Mouse (Mus musculus) neural tube, embryonic 13.5 days (tissue): Measurements from ENCODE around the gene Ap1ar. TPM values are rescaled to one million over a fixed set of nuclear protein-coding genes. Genes with fewer than 3 reads are reported as not detected.

Source experiments
- ATAC-seq: fragments of 200-750 bp; cut with Nextera tagmentation; 2 replicates; pipeline ENCODE4 v1.8.0; 2017; ENCODE audit warnings: low read depth, mild to moderate bottlenecking, moderate TSS enrichment, moderate library complexity
- H3K27ac ChIP-seq: fragments of 300-500 bp; sonication (generic); replicated peaks from 2 replicates; pipeline ENCODE4 v1.5.1; 2015; ENCODE audit warnings: moderate library complexity, mild to moderate bottlenecking, inconsistent platforms
- H3K27me3 ChIP-seq: fragments of 300-500 bp; sonication (generic); 2 replicates; pipeline ENCODE4 v1.6.1; 2015; ENCODE audit warnings: mild to moderate bottlenecking, inconsistent platforms
- H3K36me3 ChIP-seq: fragments of 300-500 bp; sonication (generic); 2 replicates; pipeline ENCODE4 v1.6.1; 2015; ENCODE audit warnings: mild to moderate bottlenecking, inconsistent platforms
- H3K4me1 ChIP-seq: fragments of 300-500 bp; sonication (generic); replicated peaks from 2 replicates; pipeline ENCODE4 v1.6.1; 2015; ENCODE audit warnings: inconsistent platforms
- H3K4me2 ChIP-seq: fragments of 300-500 bp; sonication (generic); 2 replicates; pipeline ENCODE4 v1.6.1; 2015; ENCODE audit warnings: inconsistent platforms, mild to moderate bottlenecking, moderate library complexity
- H3K4me3 ChIP-seq: fragments of 300-500 bp; sonication (generic); 2 replicates; pipeline ENCODE4 v1.5.1; 2015; ENCODE audit warnings: mild to moderate bottlenecking, inconsistent platforms
- H3K9ac ChIP-seq: fragments of 300-500 bp; sonication (generic); 2 replicates; pipeline ENCODE4 v1.6.1; 2015; ENCODE audit warnings: moderate library complexity, mild to moderate bottlenecking, inconsistent platforms
- H3K9me3 ChIP-seq: fragments of 300-500 bp; sonication (generic); 2 replicates; pipeline ENCODE4 v1.6.1; 2016; ENCODE audit warnings: inconsistent platforms
- WGBS: fragments of 180-500 bp; shearing (Covaris S2); methylation state at CpG from one replicate; pipeline ENCODE4 v1.1.7; 2015; 5-methylcytosine and 5-hydroxymethylcytosine counted together
- polyA plus RNA-seq: library from polyadenylated mRNA; unstranded; fragments of >200 nt; fragmentation: Nextera tagmentation; extraction: Ambion mirVana; gene quantifications from 2 replicates; pipeline ENCODE4 v1.2.1, GENCODE M21; 2015

Gene Ap1ar
- polyA plus RNA-seq: 82.7 and 93.6 TPM in 2 replicates

DNA sequence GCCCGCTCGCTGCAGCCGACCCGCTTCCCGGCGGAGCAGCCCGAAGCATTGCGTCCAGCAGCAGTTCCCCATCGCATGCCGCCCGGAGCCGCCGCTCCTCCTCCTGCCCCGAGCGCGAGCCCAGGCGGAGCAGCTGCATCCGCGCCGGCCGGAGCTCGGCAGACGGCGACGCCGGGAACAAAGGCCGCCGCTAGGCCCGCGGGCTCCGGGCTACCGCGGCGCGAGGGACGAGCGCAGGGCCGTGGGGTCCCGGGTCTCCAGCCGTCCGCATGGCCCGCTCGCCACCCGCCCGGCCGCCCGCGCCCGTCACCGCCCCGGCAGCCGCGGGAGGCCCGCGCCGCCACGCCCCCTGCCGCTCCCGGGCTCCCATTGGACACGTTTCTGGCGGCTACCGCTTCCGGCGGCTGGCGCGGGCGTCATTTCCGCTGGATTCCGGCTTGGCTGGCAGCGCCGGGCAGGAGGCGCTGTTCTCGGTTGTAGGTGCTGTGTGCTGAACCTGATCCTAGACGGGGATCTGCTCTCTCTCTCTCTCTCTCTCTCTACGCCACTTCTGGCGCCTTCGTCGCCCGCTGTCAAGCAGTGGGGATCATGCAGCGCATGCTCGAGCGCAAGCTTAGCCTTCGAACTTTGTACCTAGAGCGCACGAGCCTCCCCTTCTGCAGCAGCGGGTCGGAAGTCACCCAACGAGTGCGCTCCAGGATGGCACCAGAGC is at the start of gene Ap1ar:
Ap1ar (minus strand) TSS at position 370 of the 712 bp plus-strand sequence.
- WGBS: under 1% methylated on average over 87 of the region's 89 CpGs

DNA sequence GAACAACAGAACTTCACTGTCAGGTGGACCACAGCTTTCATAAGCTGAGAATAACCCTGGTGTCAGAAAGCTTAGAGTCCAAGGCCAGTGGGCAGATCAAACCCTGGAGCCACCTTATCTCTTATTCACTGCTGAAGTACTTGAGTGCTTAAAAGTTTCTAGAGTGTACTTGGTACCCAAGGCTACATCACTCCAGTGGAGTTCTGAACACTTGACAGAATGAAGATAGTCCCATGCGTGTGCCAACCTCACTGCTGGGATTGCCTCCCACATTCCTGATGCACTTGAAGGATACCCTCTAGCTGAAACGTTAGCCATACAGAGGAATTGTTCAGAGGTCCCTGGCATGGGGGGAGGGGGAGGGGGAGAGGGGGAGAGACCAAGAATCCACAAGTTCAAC is 44.4 kb upstream of the Ap1ar start:
- Histone ChIP-seq H3K27me3 (no peaks in the 10 kb centered on the region), H3K36me3 (no peaks in the 10 kb centered on the region), H3K27ac (no peak overlapping the region), H3K4me2 (no peak overlapping the region), H3K9ac (no peak overlapping the region), H3K4me1 (no peaks in the 10 kb centered on the region), H3K9me3 (no peaks in the 10 kb centered on the region), H3K4me3 (no peak overlapping the region)
- ATAC-seq: no peak
- WGBS: 63% methylated on average over 2 of the region's 2 CpGs

More for the DNA sequence above, at the start of gene Ap1ar:
- peak within 1 kb of the TSS; percentile 93 for H3K4me3 ChIP-seq
- H3K27me3 ChIP-seq: no peaks in the 10 kb centered on the region; the same call in 1 of the 2 replicates
- no peaks in the 10 kb centered on the region for H3K9me3 ChIP-seq
- peak within 1 kb of the TSS; percentile 95 for H3K27ac ChIP-seq
- peak within 1 kb of the TSS; percentile 97 for H3K9ac ChIP-seq
- peaks cover 31% of the 10 kb centered on the region for H3K4me1 ChIP-seq
- no peaks in the 10 kb centered on the region for H3K36me3 ChIP-seq
- peak within 1 kb of the TSS; percentile 86 for H3K4me2 ChIP-seq
- peak; percentile 96 for ATAC-seq

DNA sequence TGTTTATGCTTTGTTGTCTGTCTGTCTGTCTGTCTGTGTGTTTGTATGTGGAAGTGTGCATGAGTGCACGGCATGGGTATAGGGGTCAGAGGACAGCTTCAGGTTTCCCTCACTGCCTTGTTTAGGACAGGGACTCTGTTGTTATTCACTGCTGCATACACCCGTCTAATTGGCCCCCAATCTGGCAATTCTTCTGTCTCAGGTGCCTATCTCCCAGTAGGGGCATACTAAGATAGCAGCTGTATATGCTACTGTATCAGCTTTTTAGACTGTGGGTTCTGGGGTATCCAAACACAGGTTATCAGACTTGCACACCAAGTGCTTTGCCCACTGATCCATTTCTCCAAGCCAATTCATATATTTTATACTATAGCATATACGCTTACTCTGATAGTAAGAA is 42.6 kb upstream of the Ap1ar start:
- H3K4me1 ChIP-seq: peaks cover 2% of the 10 kb centered on the region; the same call in 1 of the 2 replicates
- no peak overlapping the region for H3K4me2 ChIP-seq
- no peak for ATAC-seq
- WGBS: 86% methylated on average over 3 of the region's 3 CpGs
- H3K4me3 ChIP-seq: no peak overlapping the region
- no peaks in the 10 kb centered on the region for H3K9me3 ChIP-seq
- no peak overlapping the region for H3K27ac ChIP-seq
- no peaks in the 10 kb centered on the region for H3K27me3 ChIP-seq
- no peaks in the 10 kb centered on the region for H3K36me3 ChIP-seq
- H3K9ac ChIP-seq: no peak overlapping the region

DNA sequence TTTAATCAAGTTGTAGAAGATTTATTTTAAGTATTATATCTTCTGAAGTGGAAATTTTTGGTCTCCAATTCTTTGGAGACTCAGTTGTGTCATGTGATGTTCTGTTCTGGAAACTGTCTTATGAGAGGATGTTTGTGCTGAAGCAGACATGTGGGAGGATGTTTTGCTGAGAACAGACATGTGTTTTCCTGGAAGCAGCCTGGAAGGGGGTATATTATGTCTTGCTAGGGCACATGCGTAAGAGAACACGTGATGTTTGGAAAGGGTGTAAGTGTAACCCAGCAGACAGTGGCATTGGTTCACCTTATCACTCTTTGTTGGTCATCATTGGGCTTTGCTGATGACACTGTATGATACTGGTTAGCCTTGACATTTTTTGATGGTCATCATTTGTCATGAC is 38.2 kb upstream of the Ap1ar start:
- Histone ChIP-seq H3K27ac (no peak overlapping the region), H3K4me2 (no peak overlapping the region), H3K9me3 (no peaks in the 10 kb centered on the region), H3K27me3 (no peaks in the 10 kb centered on the region), H3K9ac (no peak overlapping the region), H3K4me3 (no peak overlapping the region), H3K4me1 (peaks cover 17% of the 10 kb centered on the region), H3K36me3 (no peaks in the 10 kb centered on the region)
- 87% methylated on average over 2 of the region's 2 CpGs for WGBS
- no peak for ATAC-seq

DNA sequence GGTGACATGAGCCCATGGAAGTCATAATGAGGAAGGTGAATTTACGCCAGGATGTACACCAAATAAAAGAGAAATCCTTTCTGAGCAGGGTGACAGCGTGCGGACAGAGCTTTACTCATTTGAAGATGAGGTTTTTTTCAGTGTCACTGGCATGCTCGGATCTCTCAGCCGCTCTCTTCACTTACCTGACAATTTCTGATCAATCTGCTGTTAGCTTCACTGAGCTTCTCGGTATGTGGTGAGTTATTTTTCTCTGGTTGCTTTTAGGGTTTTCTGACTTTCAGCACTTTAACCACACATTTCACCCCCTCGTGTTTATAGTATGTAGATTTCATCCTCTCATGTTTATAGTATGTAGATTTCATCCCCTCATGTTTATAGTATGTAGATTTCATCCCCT is 37.7 kb upstream of the Ap1ar start:
- no peak for ATAC-seq
- Histone ChIP-seq H3K4me1 (peaks cover 17% of the 10 kb centered on the region), H3K9ac (no peak overlapping the region), H3K27ac (peak overlapping the region; percentile 49; the same call in 1 of the 2 replicates), H3K9me3 (no peaks in the 10 kb centered on the region), H3K27me3 (no peaks in the 10 kb centered on the region), H3K36me3 (no peaks in the 10 kb centered on the region), H3K4me2 (no peak overlapping the region), H3K4me3 (no peak overlapping the region)
- WGBS: 53% methylated on average over 7 of the region's 7 CpGs

DNA sequence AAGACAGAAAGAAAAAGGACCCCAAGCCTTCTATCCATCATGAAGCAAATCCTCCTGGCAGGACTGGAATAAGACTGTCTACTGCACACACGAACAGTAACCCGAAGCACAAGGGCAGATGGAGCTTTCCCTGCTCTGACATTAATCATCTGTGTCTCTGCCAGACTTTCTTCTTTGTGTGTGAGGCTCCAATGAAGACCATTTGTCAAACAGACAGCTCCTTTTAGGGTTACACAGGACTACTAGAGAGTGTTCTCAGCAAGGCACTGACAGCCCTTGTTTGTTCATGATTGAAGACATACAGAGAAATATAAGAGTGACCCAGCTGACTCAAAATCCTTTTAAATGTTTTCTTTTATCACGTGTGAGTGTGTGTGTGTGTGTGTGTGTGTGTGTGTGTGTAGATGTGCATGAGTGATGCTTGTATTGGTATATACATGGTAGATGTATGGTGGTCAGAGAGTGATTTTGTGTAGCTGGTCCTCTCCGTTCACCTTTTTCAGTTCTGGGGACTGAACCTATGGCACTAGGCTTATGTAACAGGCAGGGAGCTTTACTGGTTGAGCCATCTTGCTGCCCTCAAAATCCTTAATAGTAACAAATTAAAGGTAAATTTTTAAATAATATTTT is 37.0 kb upstream of the Ap1ar start:
- Histone ChIP-seq H3K4me2 (no peak overlapping the region), H3K36me3 (no peaks in the 10 kb centered on the region), H3K9ac (no peak overlapping the region), H3K4me1 (peaks cover 17% of the 10 kb centered on the region), H3K27me3 (no peaks in the 10 kb centered on the region), H3K9me3 (no peaks in the 10 kb centered on the region), H3K27ac (peak overlapping the region; percentile 43), H3K4me3 (no peak overlapping the region)
- 9% methylated on average over 4 of the region's 4 CpGs for whole genome bisulfite sequencing
- peak; percentile 89 for ATAC-seq

DNA sequence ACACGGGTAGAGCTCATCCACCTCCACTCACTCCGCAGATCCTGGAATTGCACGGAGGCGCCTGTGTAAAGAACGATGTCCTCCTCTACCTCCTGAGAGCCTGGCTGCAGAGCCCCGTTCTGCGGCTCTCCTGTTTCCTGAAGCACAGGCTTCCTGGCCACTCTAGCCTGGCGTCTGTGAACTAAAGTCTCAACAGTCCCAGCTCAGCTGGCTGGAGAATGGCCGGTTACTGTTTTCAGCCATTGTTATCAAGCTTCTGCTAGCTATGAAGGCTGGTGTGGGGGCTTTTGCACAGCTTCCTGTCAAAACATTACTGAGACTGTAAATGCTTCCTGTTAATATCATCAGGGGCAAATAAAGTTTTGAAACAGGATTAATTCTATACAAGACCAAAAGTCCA is 34.3 kb upstream of the Ap1ar start:
- no peaks in the 10 kb centered on the region for H3K36me3 ChIP-seq
- ATAC-seq: no peak
- H3K4me2 ChIP-seq: no peak overlapping the region
- peaks cover 23% of the 10 kb centered on the region for H3K4me1 ChIP-seq
- no peak overlapping the region for H3K9ac ChIP-seq
- H3K27me3 ChIP-seq: no peaks in the 10 kb centered on the region
- H3K4me3 ChIP-seq: no peak overlapping the region
- WGBS: 79% methylated on average over 9 of the region's 9 CpGs
- H3K27ac ChIP-seq: no peak overlapping the region
- no peaks in the 10 kb centered on the region for H3K9me3 ChIP-seq

DNA sequence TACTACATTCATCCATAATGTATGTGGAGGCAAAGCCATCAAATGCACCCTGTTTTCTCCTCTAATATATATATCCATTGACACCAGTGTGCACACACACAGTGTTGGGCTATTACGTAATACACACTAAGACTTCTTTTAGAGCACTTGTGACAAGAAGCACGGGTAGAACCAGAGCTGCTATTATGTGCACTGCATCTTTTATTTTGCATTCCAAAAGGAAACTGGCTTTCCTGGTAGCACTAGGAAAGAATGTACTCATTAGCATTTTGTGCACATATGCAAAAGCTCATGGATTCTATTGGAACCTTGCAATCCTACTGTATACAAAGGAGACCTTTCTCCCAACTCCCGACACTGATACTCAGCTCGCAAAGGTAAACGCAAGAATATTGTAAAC is 31.6 kb upstream of the Ap1ar start:
- no peak overlapping the region for H3K9ac ChIP-seq
- no peaks in the 10 kb centered on the region for H3K27me3 ChIP-seq
- no peak overlapping the region for H3K27ac ChIP-seq
- H3K4me3 ChIP-seq: no peak overlapping the region
- H3K9me3 ChIP-seq: no peaks in the 10 kb centered on the region
- H3K4me2 ChIP-seq: no peak overlapping the region
- no peaks in the 10 kb centered on the region for H3K36me3 ChIP-seq
- peak; percentile 67 for ATAC-seq
- 35% methylated on average over 5 of the region's 5 CpGs for WGBS
- H3K4me1 ChIP-seq: peaks cover 17% of the 10 kb centered on the region

DNA sequence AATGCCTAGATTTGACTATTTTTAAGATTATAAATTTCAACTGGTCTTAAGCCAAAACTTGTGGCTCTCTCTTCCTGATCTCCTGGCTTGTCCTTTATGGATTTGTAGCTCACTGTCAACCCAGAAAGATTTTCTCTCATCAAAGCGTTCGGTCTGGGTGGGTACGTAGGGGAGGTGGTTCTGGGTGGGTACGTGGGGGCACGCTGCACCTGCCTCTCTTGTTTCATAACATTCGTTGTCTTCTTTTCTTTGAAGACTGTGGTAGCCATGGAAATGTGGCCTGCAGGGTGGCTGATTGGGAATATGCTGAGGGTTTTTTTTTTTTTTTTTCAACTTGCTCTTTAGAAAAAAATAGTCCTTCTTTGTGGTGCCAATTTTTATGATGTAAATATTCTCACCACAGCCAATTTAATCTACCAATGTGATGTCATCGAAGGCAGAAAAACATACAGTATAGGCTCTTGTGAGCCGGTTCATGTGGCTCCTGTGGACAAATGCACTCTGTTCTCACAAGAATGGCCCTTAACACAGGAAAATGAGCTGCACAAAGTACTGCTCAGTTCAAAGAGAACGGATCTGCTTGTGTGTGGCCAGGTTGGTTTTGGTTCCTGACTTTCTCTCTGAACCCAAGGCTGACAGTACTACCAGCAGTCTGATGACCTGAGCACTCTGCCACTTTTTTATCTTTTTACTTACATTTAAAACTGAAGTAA is 30.9 kb upstream of the Ap1ar start:
- 43% methylated on average over 9 of the region's 9 CpGs for WGBS
- Histone ChIP-seq H3K4me1 (peaks cover 11% of the 10 kb centered on the region), H3K27me3 (no peaks in the 10 kb centered on the region), H3K4me2 (no peak overlapping the region), H3K9me3 (no peaks in the 10 kb centered on the region), H3K27ac (no peak overlapping the region), H3K4me3 (no peak overlapping the region), H3K36me3 (no peaks in the 10 kb centered on the region), H3K9ac (no peak overlapping the region)
- no peak for ATAC-seq

DNA sequence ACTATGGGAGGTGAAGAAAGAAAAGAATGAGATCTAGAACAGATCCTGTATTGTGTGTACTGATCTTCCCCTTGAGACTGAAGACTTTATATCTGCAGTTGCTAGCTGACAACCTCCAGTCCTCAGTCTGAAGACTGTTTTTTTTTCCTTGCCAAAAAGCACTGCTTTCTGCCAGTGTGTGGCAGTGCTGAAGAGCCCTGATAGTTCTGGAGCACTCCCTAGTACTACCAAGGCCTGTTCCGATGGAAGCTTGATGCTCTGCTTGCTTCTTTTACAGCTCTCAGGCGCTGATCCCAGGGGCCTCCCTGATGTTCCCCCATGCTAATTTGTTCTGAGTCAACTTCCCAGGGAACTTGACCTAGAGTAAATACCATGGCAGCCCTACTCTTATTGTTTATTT is 26.9 kb upstream of the Ap1ar start:
- WGBS: 48% methylated on average over 2 of the region's 2 CpGs
- no peaks in the 10 kb centered on the region for H3K27me3 ChIP-seq
- peaks cover 10% of the 10 kb centered on the region for H3K4me1 ChIP-seq
- no peak overlapping the region for H3K4me2 ChIP-seq
- no peaks in the 10 kb centered on the region for H3K36me3 ChIP-seq
- no peak for ATAC-seq
- no peak overlapping the region for H3K4me3 ChIP-seq
- H3K9me3 ChIP-seq: 0 out of 2 replicates have a peak, but pooled peaks cover 1% of the 10 kb centered on the region
- no peak overlapping the region for H3K9ac ChIP-seq
- no peak overlapping the region for H3K27ac ChIP-seq

DNA sequence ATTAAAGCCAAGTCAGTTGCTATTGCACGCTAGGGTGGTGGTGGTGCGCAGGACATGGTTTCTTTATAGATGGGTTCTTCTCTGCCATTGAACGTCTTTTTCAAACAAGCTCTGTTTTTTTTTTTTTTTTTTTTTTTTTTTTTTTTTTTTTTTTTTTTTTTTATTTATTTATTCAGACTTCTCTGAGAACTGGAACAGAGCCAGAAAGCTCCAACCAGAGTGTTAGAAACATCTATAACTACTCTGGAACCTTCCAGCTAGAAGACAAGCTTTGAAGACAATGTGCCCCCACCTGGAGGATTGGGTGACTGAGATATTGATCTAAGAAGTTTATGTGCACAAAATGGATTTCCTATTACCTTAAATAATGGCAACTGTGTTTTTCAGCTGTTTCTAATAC is 26.2 kb upstream of the Ap1ar start:
- H3K4me3 ChIP-seq: no peak overlapping the region
- H3K36me3 ChIP-seq: no peaks in the 10 kb centered on the region
- no peak for ATAC-seq
- H3K27ac ChIP-seq: no peak overlapping the region
- no peaks in the 10 kb centered on the region for H3K27me3 ChIP-seq
- peaks cover 5% of the 10 kb centered on the region; the same call in 1 of the 2 replicates for H3K4me1 ChIP-seq
- H3K9ac ChIP-seq: no peak overlapping the region
- 0 out of 2 replicates have a peak, but pooled peaks cover 5% of the 10 kb centered on the region for H3K9me3 ChIP-seq
- 76% methylated on average over 3 of the region's 3 CpGs for WGBS
- H3K4me2 ChIP-seq: no peak overlapping the region

DNA sequence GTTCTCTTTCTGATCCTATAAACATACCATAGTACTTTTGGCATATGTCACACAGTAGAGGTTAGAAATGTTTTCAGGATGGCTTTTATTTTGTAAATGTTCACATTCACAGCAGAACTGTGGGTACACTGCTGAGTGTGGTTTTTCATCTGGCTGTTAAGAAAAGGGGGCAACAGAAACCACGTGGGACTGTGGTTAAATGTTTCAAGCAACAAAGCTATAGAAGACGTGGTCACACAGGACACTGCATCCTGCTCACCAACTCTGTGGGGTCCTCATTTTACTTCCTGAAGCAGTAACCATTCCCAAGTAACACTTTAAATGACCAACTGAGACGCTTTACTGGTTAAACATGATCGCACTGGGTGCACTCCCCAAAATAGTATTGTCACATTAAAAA is 25.2 kb upstream of the Ap1ar start:
- H3K4me2 ChIP-seq: no peak overlapping the region
- 0 out of 2 replicates have a peak, but pooled peaks cover 5% of the 10 kb centered on the region for H3K9me3 ChIP-seq
- no peak overlapping the region for H3K9ac ChIP-seq
- H3K27ac ChIP-seq: no peak overlapping the region
- no peaks in the 10 kb centered on the region for H3K27me3 ChIP-seq
- H3K4me3 ChIP-seq: no peak overlapping the region
- ATAC-seq: no peak
- peaks cover 5% of the 10 kb centered on the region; the same call in 1 of the 2 replicates for H3K4me1 ChIP-seq
- H3K36me3 ChIP-seq: no peaks in the 10 kb centered on the region
- 77% methylated on average over 4 of the region's 4 CpGs for WGBS
